Mouse (Mus musculus): ENCODE data around the gene Pip5k1b.

Pip5k1b gene

DNA sequence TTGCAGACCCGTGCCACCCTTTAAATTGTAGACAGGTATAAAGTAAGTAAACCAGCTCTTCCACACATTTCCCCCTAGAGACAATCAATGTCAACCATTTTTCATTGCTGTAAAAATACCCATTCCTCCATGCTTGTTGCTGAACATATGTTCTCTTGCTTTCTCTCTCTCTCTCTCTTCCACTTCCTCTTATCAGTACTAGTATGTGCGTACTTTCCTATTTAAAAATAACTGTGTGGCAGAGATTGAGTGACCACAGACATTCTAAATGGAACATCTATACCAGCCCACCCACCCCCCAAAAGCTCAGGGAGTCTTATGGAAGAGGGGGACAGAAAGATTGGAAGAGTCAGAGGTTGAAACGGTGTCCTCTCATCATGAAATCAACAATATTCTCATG lies 111.3 kb downstream of the Pip5k1b start:
- H3K27me3 ChIP-seq (ENCODE audit: insufficient read depth, low read length), result no peaks in the 10 kb centered on the region
- H3K4me3 ChIP-seq (replicated peaks; ENCODE audit: low read length), result no peak overlapping the region
- H3K4me1 ChIP-seq (replicated peaks; ENCODE audit: low read depth, low read length), result peaks cover 5% of the 10 kb centered on the region
- no peak for TF ChIP-seq NANOG (IDR thresholded peaks at IDR 0.05; ENCODE audit: borderline replicate concordance, low read length)
- TF ChIP-seq POU5F1 (IDR thresholded peaks at IDR 0.05; ENCODE audit: borderline replicate concordance, low read length), result no peak
- TF ChIP-seq CTCF (conservative IDR thresholded peaks at IDR 0.05; ENCODE audit: low read length), result no peak
- no peaks in the 10 kb centered on the region for H3K36me3 ChIP-seq (ENCODE audit: insufficient read depth, low read length)
- H3K9me3 ChIP-seq (ENCODE audit: low read length), result 0 out of 2 replicates have a peak, but pooled peaks cover 2% of the 10 kb centered on the region

DNA sequence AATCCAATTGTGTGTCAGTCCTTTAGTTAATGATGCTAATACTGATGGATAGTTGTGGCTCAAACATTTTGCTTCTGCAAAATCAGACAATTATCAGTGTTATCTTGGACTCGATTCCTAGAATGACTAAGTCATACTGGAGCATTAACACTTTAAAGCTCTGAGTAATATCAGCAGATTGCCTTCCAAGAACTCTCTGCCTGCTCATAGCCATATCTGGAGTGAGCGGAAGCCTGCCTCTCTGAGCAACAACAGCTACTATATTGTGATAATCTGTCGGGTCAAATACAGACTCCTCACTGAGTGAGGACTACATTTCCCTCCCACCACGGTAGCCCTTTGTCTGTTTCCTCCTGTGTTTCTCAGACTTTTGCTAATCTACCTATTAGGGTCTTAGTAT lies 116.0 kb downstream of the Pip5k1b start:
- no peaks in the 10 kb centered on the region for H3K4me1 ChIP-seq (replicated peaks; ENCODE audit: low read depth, low read length)
- H3K9me3 ChIP-seq (ENCODE audit: low read length), result no peaks in the 10 kb centered on the region
- no peak for TF ChIP-seq NANOG (IDR thresholded peaks at IDR 0.05; ENCODE audit: borderline replicate concordance, low read length)
- TF ChIP-seq CTCF (conservative IDR thresholded peaks at IDR 0.05; ENCODE audit: low read length), result no peak
- TF ChIP-seq POU5F1 (IDR thresholded peaks at IDR 0.05; ENCODE audit: borderline replicate concordance, low read length), result no peak
- H3K36me3 ChIP-seq (ENCODE audit: insufficient read depth, low read length), result no peaks in the 10 kb centered on the region
- H3K27me3 ChIP-seq (ENCODE audit: insufficient read depth, low read length), result no peaks in the 10 kb centered on the region
- no peak overlapping the region for H3K4me3 ChIP-seq (replicated peaks; ENCODE audit: low read length)

DNA sequence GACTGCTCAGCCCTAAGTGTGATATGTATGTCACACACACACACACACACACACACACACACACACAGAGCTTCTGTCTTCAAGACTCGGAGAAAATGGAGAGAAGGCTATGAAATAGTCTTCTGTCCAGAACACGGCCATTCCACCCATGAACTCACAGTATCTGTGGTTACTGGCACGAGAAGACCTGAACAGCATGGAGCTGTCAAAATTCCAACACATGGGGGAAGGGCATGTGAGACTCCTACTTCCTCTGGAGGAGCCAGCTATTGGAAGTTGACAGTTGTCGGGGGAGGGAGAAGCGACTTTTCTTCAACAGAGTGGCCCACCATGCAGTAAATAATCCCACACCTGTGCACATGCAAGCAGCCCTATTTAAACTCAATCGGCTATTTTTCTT lies 121.4 kb downstream of the Pip5k1b start:
- no peaks in the 10 kb centered on the region for H3K36me3 ChIP-seq (ENCODE audit: insufficient read depth, low read length)
- H3K4me3 ChIP-seq (replicated peaks; ENCODE audit: low read length), result no peak overlapping the region
- no peaks in the 10 kb centered on the region for H3K4me1 ChIP-seq (replicated peaks; ENCODE audit: low read depth, low read length)
- no peaks in the 10 kb centered on the region for H3K27me3 ChIP-seq (ENCODE audit: insufficient read depth, low read length)
- H3K9me3 ChIP-seq (ENCODE audit: low read length), result no peaks in the 10 kb centered on the region
- TF ChIP-seq POU5F1 (IDR thresholded peaks at IDR 0.05; ENCODE audit: borderline replicate concordance, low read length), result no peak

DNA sequence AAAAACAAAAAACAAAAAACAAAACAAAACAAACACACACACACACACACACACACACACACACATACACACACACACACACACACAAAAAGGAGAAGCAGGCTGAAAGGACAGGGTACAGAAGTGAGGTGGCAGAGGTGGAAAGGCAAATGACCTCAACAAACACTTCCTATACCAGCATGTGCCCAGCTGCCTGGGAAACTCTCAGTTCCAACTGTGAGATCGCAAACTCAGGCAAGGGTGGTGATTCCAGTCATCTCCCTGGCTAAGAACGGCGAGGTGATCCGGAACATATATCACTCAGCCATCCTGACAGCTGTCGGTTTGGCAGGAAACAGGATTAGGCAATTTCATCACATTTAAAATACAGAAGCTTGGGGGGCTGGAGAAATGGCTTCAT lies 123.2 kb downstream of the Pip5k1b start:
- Histone ChIP-seq H3K36me3 (ENCODE audit: insufficient read depth, low read length) (no peaks in the 10 kb centered on the region), H3K4me3 (replicated peaks; ENCODE audit: low read length) (no peak overlapping the region), H3K27me3 (ENCODE audit: insufficient read depth, low read length) (no peaks in the 10 kb centered on the region), H3K9me3 (ENCODE audit: low read length) (no peaks in the 10 kb centered on the region), H3K4me1 (replicated peaks; ENCODE audit: low read depth, low read length) (no peaks in the 10 kb centered on the region)
- no peak for TF ChIP-seq CTCF (conservative IDR thresholded peaks at IDR 0.05; ENCODE audit: low read length)
- TF ChIP-seq NANOG (IDR thresholded peaks at IDR 0.05; ENCODE audit: borderline replicate concordance, low read length), result no peak

DNA sequence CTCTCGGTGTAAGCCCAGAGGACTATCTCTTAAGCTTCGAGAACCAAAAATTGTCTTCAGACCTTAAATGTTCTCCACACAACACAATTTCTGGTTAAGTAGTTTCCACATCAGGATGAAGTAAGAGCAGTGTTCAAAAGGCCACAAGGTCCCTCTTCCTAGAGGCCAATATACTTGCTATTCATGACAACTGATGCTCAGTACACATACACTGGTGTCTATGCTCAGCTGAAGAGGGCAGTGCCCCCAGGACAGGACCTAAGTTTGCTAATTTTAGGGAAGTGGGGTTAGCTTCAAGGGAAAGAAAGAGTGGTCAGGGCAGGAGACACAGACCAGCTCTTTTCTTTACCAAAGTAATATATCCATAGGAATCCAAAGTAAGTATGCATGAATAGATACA lies 124.3 kb downstream of the Pip5k1b start:
- H3K4me1 ChIP-seq (replicated peaks; ENCODE audit: low read depth, low read length), result no peaks in the 10 kb centered on the region
- no peaks in the 10 kb centered on the region for H3K9me3 ChIP-seq (ENCODE audit: low read length)
- no peaks in the 10 kb centered on the region for H3K36me3 ChIP-seq (ENCODE audit: insufficient read depth, low read length)
- TF ChIP-seq NANOG (IDR thresholded peaks at IDR 0.05; ENCODE audit: borderline replicate concordance, low read length) (no peak), CTCF (conservative IDR thresholded peaks at IDR 0.05; ENCODE audit: low read length) (no peak), POU5F1 (IDR thresholded peaks at IDR 0.05; ENCODE audit: borderline replicate concordance, low read length) (no peak)
- no peak overlapping the region for H3K4me3 ChIP-seq (replicated peaks; ENCODE audit: low read length)
- H3K27me3 ChIP-seq (ENCODE audit: insufficient read depth, low read length), result no peaks in the 10 kb centered on the region

DNA sequence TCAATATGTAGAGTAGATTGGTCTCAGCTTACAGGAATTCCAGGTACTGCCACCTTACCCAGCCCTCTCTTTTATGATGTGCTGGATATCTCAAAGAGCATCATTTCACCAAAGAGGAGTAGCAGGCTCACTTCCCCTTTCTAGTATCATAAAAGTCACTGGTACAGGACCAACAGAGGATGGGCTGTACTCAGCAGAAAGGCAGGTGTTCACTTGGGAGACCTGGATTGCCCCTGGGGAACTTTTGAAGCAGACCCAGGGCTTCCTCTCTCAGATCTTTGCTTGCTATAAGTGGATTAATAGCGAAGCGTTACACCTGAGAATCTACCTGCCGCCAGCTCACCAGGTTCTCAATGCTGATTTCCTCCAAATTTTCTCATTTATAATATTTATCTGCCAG lies 127.7 kb downstream of the Pip5k1b start:
- no peaks in the 10 kb centered on the region for H3K36me3 ChIP-seq (ENCODE audit: insufficient read depth, low read length)
- no peaks in the 10 kb centered on the region for H3K27me3 ChIP-seq (ENCODE audit: insufficient read depth, low read length)
- H3K4me3 ChIP-seq (replicated peaks; ENCODE audit: low read length), result no peak overlapping the region
- no peaks in the 10 kb centered on the region for H3K9me3 ChIP-seq (ENCODE audit: low read length)
- no peaks in the 10 kb centered on the region for H3K4me1 ChIP-seq (replicated peaks; ENCODE audit: low read depth, low read length)
- TF ChIP-seq POU5F1 (IDR thresholded peaks at IDR 0.05; ENCODE audit: borderline replicate concordance, low read length) (no peak), CTCF (conservative IDR thresholded peaks at IDR 0.05; ENCODE audit: low read length) (no peak), NANOG (IDR thresholded peaks at IDR 0.05; ENCODE audit: borderline replicate concordance, low read length) (no peak)

DNA sequence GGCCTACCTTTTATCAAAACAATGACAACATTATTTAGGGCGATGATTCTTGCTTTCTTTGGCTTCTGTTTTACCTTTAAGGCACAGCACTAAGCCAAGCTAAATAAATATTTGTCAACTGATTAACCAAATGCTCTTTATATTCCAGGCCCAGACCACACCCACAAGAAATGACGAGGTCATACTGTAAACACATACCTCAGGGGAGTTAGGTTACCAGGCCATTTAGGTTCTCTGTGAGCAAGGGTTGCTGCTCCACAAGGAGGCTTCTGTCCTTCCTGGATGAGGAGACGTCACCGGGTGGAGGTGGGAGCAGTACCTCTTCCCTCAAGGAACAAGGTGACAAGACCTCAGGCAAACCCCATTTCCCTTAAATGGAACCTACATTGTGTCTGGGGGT lies 128.4 kb downstream of the Pip5k1b start:
- Histone ChIP-seq H3K9me3 (ENCODE audit: low read length) (no peaks in the 10 kb centered on the region), H3K27me3 (ENCODE audit: insufficient read depth, low read length) (no peaks in the 10 kb centered on the region), H3K4me3 (replicated peaks; ENCODE audit: low read length) (no peak overlapping the region), H3K36me3 (ENCODE audit: insufficient read depth, low read length) (no peaks in the 10 kb centered on the region), H3K4me1 (replicated peaks; ENCODE audit: low read depth, low read length) (no peaks in the 10 kb centered on the region)
- TF ChIP-seq CTCF (conservative IDR thresholded peaks at IDR 0.05; ENCODE audit: low read length) (no peak), POU5F1 (IDR thresholded peaks at IDR 0.05; ENCODE audit: borderline replicate concordance, low read length) (no peak), NANOG (IDR thresholded peaks at IDR 0.05; ENCODE audit: borderline replicate concordance, low read length) (no peak)

DNA sequence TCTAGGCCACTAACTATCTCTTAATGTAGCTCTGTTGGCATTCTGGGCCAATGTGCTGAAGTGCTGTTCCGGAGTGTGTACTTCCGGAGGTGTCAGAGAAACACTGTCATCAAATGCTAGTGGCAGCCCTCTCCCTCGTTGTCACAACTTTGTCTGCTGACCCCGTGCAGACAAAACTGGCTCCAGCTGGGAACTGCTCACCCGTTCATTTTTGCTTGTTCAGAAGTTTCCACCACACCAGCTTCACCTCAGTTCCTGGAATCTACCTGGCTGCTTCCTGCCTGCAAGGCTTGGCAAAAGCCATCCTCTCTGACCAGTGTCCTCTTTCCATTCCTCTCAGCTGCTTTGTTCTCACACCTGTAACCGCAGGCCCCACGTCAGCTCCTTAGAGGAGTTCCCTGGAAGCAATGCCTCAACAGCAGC lies 128.9 kb downstream of the Pip5k1b start:
- Histone ChIP-seq H3K4me3 (replicated peaks; ENCODE audit: low read length) (no peak overlapping the region), H3K9me3 (ENCODE audit: low read length) (no peaks in the 10 kb centered on the region), H3K36me3 (ENCODE audit: insufficient read depth, low read length) (no peaks in the 10 kb centered on the region), H3K27me3 (ENCODE audit: insufficient read depth, low read length) (no peaks in the 10 kb centered on the region), H3K4me1 (replicated peaks; ENCODE audit: low read depth, low read length) (no peaks in the 10 kb centered on the region)
- TF ChIP-seq NANOG (IDR thresholded peaks at IDR 0.05; ENCODE audit: borderline replicate concordance, low read length), result no peak
- TF ChIP-seq CTCF (conservative IDR thresholded peaks at IDR 0.05; ENCODE audit: low read length), result no peak
- no peak for TF ChIP-seq POU5F1 (IDR thresholded peaks at IDR 0.05; ENCODE audit: borderline replicate concordance, low read length)

DNA sequence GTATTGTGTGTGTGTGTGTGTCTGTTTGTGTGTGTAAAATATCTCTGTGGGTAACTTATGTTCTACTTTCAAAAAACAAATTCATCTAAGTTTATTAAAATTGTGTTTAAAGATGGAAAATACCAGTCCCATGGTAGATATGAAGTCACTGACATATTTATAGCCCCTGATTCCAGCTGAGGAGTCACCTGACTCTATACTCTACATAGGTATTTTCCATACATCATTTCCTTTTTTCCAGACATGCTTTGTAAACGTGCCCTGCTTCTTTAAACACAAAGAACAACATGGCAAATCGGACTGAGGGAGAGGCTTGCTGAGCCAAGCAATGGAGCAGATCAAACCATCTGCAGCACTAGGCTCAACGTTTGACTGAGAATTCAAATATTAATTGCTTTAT lies 137.6 kb downstream of the Pip5k1b start:
- Histone ChIP-seq H3K9me3 (ENCODE audit: low read length) (no peaks in the 10 kb centered on the region), H3K27me3 (ENCODE audit: insufficient read depth, low read length) (no peaks in the 10 kb centered on the region), H3K36me3 (ENCODE audit: insufficient read depth, low read length) (no peaks in the 10 kb centered on the region), H3K4me3 (replicated peaks; ENCODE audit: low read length) (no peak overlapping the region), H3K4me1 (replicated peaks; ENCODE audit: low read depth, low read length) (peaks cover 10% of the 10 kb centered on the region)
- TF ChIP-seq POU5F1 (IDR thresholded peaks at IDR 0.05; ENCODE audit: borderline replicate concordance, low read length) (no peak), NANOG (IDR thresholded peaks at IDR 0.05; ENCODE audit: borderline replicate concordance, low read length) (no peak), CTCF (conservative IDR thresholded peaks at IDR 0.05; ENCODE audit: low read length) (no peak)

Data from E14TG2a.4 (cell line).